Mouse (Mus musculus) layer of hippocampus, postnatal 25 days (tissue): ENCODE measurements at regions not wholly inside any gene's neighbourhood (a gene's known extent, or its start where the extent isn't known, plus 50 kb on each side); places are given as distances from the start of the nearest gene placed in this dataset.

Source experiments
- DNase-seq, 2 experiments: peaks; one replicate each; pipeline ENCODE4 v3.0.0; 2022; ENCODE audit warnings: mixed read lengths in 2 of 2, low spot score in 1 of 2; ENCODE audit errors: extremely low spot score in 1 of 2

- no peak for DNase-seq
Observed at GRCm38 (mm10) chr3:27815201-27815695, 80.9 kb downstream of the Tmem212 start.

GRCm38 (mm10) chr3:27804271-27804670, 91.9 kb downstream of the Tmem212 start:
- DNase-seq = no peak

GRCm38 (mm10) chr3:27791633-27791951, 80.5 kb upstream of the Fndc3b start:
- DNase-seq = no peak

GRCm38 (mm10) chr3:27790932-27791632, 80.0 kb upstream of the Fndc3b start:
- DNase-seq = no peak

- DNase-seq = no peak
Observed at GRCm38 (mm10) chr3:27783926-27784325, 72.8 kb upstream of the Fndc3b start.

GRCm38 (mm10) chr3:27783476-27783875, 72.4 kb upstream of the Fndc3b start:
- DNase-seq = no peak

- DNase-seq = peak; percentile 9 to 13
Observed at GRCm38 (mm10) chr3:27782056-27782765, 71.1 kb upstream of the Fndc3b start.

GRCm38 (mm10) chr3:27779892-27780291, 68.8 kb upstream of the Fndc3b start:
- no peak for DNase-seq

GRCm38 (mm10) chr3:27777751-27778150, 66.6 kb upstream of the Fndc3b start:
- DNase-seq = no peak

GRCm38 (mm10) chr3:27773176-27773575, 62.1 kb upstream of the Fndc3b start:
- no peak for DNase-seq

GRCm38 (mm10) chr3:27769438-27769837, 58.3 kb upstream of the Fndc3b start:
- DNase-seq = no peak

GRCm38 (mm10) chr3:27767188-27767587, 56.1 kb upstream of the Fndc3b start:
- no peak for DNase-seq

GRCm38 (mm10) chr3:27766421-27766820, 55.3 kb upstream of the Fndc3b start:
- DNase-seq = no peak

GRCm38 (mm10) chr3:27765929-27766328, 54.8 kb upstream of the Fndc3b start:
- no peak for DNase-seq

- DNase-seq = no peak
Observed at GRCm38 (mm10) chr3:27764556-27764955, 53.4 kb upstream of the Fndc3b start.

GRCm38 (mm10) chr3:27761031-27761430, 49.9 kb upstream of the Fndc3b start:
- no peak for DNase-seq
